Mouse (Mus musculus) midbrain, embryonic 13.5 days (tissue): Measurements from ENCODE around the gene Nck2. TPM values are rescaled to one million over a fixed set of nuclear protein-coding genes. Genes with fewer than 3 reads are reported as not detected.

Experiments
- ATAC-seq: fragments of 200-750 bp; cut with Nextera tagmentation; 2 replicates; pipeline ENCODE4 v1.8.0; 2017; ENCODE audit warnings: mild to moderate bottlenecking, moderate TSS enrichment, moderate library complexity
- H3K27ac ChIP-seq: fragments of 300-500 bp; sonication (generic); 2 replicates; pipeline ENCODE4 v1.5.1; 2015; ENCODE audit warnings: inconsistent platforms, mild to moderate bottlenecking, moderate library complexity
- H3K27me3 ChIP-seq: fragments of 300-500 bp; sonication (generic); 2 replicates; pipeline ENCODE4 v1.6.1; 2015; ENCODE audit warnings: mild to moderate bottlenecking, inconsistent platforms
- H3K36me3 ChIP-seq: fragments of 300-500 bp; sonication (generic); 2 replicates; pipeline ENCODE4 v1.6.1; 2015; ENCODE audit warnings: mild to moderate bottlenecking, inconsistent platforms
- H3K4me1 ChIP-seq: fragments of 300-500 bp; sonication (generic); replicated peaks from 2 replicates; pipeline ENCODE4 v1.6.1; 2015; ENCODE audit warnings: inconsistent platforms
- H3K4me2 ChIP-seq: fragments of 300-500 bp; sonication (generic); replicated peaks from 2 replicates; pipeline ENCODE4 v1.6.1; 2015; ENCODE audit warnings: moderate library complexity, mild to moderate bottlenecking, inconsistent platforms
- H3K4me3 ChIP-seq: fragments of 300-500 bp; sonication (generic); replicated peaks from 2 replicates; pipeline ENCODE4 v1.5.1; 2015; ENCODE audit warnings: mild to moderate bottlenecking, inconsistent platforms
- H3K9ac ChIP-seq: fragments of 300-500 bp; sonication (generic); replicated peaks from 2 replicates; pipeline ENCODE4 v1.6.1; 2015; ENCODE audit warnings: mild to moderate bottlenecking, inconsistent platforms
- H3K9me3 ChIP-seq: fragments of 300-500 bp; sonication (generic); 2 replicates; pipeline ENCODE4 v1.6.1; 2016; ENCODE audit warnings: mild to moderate bottlenecking, inconsistent platforms
- WGBS: fragments of 180-500 bp; shearing (Covaris S2); methylation state at CpG from one replicate; pipeline ENCODE4 v1.1.7; 2015; 5-methylcytosine and 5-hydroxymethylcytosine counted together
- polyA plus RNA-seq: library from polyadenylated mRNA; unstranded; fragments of >200 nt; fragmentation: Nextera tagmentation; extraction: Ambion mirVana; gene quantifications from 2 replicates; pipeline ENCODE4 v1.2.1, GENCODE M21; 2015

Nck2 gene
- polyA plus RNA-seq, 1 experiment from 2014 or later, result 35.4 TPM

DNA sequence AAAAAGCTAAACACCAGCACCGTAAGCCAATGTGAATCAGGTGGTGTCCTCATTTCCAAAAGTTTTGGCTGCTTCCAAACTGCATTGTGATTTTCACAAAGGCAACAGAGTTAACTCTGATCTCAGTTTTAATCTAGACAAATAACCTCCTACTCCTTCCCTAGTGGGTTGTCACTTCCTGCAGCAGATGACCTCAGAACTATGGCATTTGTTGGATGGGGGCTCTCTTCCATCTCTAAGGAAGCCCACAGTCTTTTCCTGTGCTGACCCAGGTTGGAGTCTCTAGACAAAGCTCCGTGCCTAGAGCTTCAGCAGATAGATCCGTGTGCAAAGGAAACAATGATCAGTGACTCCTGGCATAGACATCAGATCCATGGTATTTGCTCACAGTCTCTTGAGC is 31.1 kb upstream of the Nck2 start:
- H3K9me3 ChIP-seq, result no peaks in the 10 kb centered on the region
- no peak for ATAC-seq
- H3K36me3 ChIP-seq, result no peaks in the 10 kb centered on the region
- WGBS, result 84% methylated on average over 3 of the region's 3 CpGs
- no peak overlapping the region for H3K9ac ChIP-seq
- no peaks in the 10 kb centered on the region for H3K4me1 ChIP-seq
- H3K27me3 ChIP-seq, result no peaks in the 10 kb centered on the region
- no peak overlapping the region for H3K4me3 ChIP-seq
- H3K27ac ChIP-seq, result no peak overlapping the region
- no peak overlapping the region for H3K4me2 ChIP-seq

DNA sequence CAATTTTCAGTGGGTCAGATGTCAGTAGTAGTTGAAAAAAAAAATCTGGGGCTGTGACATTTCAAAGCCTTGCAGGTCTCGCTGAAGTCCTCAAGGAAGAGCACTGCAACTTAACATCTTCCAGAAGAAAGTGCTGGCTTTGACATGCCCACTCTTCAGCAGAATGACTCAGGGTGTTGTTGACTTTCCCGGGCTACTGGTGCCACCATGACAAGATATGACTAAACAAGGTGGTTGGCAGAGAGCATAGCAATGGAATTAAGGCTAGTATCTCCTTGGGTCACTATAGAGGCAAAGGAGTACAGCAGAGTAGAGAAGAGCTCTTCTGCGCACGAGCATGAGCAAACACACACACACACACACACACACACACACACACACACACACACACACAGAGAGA is 30.6 kb upstream of the Nck2 start:
- H3K4me2 ChIP-seq, result no peak overlapping the region
- H3K9ac ChIP-seq, result no peak overlapping the region
- WGBS, result 90% methylated on average over 4 of the region's 4 CpGs
- H3K27me3 ChIP-seq, result no peaks in the 10 kb centered on the region
- H3K4me1 ChIP-seq, result no peaks in the 10 kb centered on the region
- H3K36me3 ChIP-seq, result no peaks in the 10 kb centered on the region
- H3K4me3 ChIP-seq, result no peak overlapping the region
- no peaks in the 10 kb centered on the region for H3K9me3 ChIP-seq
- no peak overlapping the region for H3K27ac ChIP-seq
- ATAC-seq, result no peak

DNA sequence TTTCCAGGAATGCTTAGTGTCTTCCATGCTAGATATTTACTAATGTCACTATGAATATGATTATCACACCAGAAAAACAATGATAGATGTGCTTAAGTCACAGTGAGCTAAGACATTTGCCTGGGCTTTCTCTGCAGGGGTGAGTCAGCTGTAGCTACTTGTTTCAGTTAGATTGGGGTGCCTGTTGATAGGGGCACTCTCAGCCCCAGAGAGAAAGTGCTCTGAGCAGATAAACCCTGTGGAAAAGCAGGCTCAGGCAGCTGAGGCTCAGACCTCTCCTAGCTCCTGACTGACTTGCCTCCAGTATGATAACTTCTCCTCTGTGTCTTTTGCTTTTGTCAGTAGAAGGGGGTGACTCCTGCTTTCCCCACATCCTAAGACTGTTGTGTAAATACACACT is 30.2 kb upstream of the Nck2 start:
- H3K27me3 ChIP-seq, result no peaks in the 10 kb centered on the region
- H3K36me3 ChIP-seq, result no peaks in the 10 kb centered on the region
- no peak overlapping the region for H3K4me3 ChIP-seq
- no peaks in the 10 kb centered on the region for H3K9me3 ChIP-seq
- H3K27ac ChIP-seq, result no peak overlapping the region
- no peaks in the 10 kb centered on the region for H3K4me1 ChIP-seq
- no peak overlapping the region for H3K4me2 ChIP-seq
- ATAC-seq, result no peak
- H3K9ac ChIP-seq, result no peak overlapping the region

DNA sequence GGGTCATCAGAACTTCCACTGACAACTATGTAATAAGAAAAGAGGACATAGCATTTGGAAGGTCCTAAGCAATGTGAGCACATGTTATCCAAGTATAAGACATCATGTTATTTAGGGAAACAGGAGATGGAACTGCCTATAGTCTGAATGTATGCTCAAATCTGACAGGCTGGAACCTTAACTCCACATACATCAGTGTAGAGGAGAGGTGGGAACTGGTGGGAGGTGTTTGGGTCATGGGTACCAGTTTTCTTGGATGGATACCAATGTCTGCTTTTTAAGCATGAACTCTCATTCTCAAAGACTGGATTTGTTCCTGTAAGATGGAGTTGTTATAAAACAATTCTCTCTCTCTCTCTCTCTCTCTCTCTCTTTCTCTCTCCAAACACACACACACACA is 29.4 kb upstream of the Nck2 start:
- no peak overlapping the region for H3K4me2 ChIP-seq
- no peaks in the 10 kb centered on the region for H3K9me3 ChIP-seq
- no peak for ATAC-seq
- H3K4me3 ChIP-seq, result no peak overlapping the region
- no peak overlapping the region for H3K27ac ChIP-seq
- H3K27me3 ChIP-seq, result no peaks in the 10 kb centered on the region
- H3K36me3 ChIP-seq, result no peaks in the 10 kb centered on the region
- H3K4me1 ChIP-seq, result no peaks in the 10 kb centered on the region
- no peak overlapping the region for H3K9ac ChIP-seq

DNA sequence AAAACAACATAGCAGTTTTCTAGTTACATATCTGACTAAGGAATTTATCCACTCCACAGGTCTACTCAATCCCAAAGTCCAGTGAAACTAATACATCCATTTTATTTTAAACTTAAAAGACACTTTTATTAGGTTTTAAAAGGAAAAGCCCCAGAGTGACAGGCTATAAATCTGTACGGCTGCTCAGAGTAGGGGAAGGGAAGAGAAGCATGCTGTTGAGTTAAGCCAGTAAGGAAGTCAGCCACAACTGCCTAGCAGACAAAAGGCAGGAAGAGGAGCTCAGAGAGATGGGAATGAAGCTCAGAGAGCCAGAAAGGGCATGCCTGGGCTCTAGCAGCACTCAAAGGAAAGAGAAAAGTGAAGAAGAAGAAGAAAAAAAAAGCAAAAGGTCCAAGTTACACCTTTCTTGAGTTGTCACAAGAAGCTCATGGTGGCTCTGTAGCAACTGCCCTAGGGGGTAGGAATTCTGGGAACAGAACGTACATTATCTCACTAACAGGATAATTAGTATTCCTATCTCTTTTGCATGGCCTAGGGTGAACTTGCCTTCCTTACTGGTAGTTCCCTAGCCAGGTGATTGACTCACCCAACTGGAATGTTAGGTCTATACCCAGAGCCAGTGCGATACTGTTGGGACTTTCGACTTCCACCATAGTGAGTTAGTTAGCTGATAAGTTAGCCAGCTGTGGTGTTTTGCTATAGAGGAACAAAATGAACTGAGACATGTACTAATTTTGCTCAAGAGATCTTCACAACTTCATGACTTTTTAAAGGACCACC is 21.2 kb upstream of the Nck2 start:
- H3K9me3 ChIP-seq, result no peaks in the 10 kb centered on the region
- whole genome bisulfite sequencing, result 85% methylated on average over 4 of the region's 4 CpGs
- no peak overlapping the region for H3K27ac ChIP-seq
- H3K9ac ChIP-seq, result no peak overlapping the region
- H3K4me3 ChIP-seq, result no peak overlapping the region
- no peak for ATAC-seq
- no peaks in the 10 kb centered on the region for H3K4me1 ChIP-seq
- no peak overlapping the region for H3K4me2 ChIP-seq
- no peaks in the 10 kb centered on the region for H3K27me3 ChIP-seq
- no peaks in the 10 kb centered on the region for H3K36me3 ChIP-seq

DNA sequence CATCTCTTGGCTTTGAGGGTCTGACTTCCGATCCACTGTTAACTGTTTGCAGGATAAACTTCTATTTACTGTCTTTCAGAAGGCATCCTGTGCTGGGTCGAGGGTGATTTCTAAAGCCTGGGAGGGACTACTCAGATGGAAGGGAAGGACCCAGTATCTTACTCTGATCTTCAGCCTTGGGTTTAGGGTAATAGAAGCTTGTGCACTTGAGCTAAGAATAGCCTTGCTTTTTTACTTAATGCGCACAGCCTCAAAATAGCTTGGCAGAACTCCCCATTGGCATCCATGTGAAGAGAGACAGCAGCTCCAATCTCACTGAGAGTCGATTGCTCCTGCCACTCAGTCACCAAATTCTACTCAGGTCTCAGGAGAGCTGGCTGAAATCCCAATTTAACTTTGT is 17.9 kb upstream of the Nck2 start:
- WGBS, result 66% methylated on average over 4 of the region's 4 CpGs
- Histone ChIP-seq H3K9ac (no peak overlapping the region), H3K4me2 (no peak overlapping the region), H3K4me3 (no peak overlapping the region), H3K4me1 (no peaks in the 10 kb centered on the region), H3K27me3 (no peaks in the 10 kb centered on the region), H3K27ac (no peak overlapping the region), H3K9me3 (no peaks in the 10 kb centered on the region), H3K36me3 (no peaks in the 10 kb centered on the region)
- no peak for ATAC-seq

DNA sequence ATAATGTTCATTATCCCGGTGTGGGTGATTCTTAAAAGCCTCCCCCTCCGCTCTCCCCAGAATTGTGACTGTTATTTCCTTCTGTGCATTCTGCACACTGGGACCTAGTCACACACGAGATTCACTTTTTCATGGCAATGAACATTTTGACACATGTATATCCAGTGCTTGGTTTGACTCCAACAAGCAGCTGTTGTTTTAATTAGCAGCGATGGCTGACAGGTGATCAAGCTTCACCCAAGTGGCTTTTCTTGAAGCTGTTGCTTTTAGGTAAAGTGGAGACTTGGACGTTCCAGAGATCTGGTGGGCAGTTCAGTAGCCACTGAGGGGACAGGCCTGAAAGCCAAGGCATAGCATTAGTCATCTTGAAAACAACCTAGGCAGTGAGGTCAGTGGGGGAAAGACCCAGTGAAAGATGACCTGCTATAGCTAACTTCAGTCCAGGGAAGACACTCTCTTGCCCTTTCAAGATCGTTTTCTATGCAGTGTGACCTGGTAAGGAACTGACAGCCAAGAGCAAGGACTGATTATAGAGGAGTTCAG is 17.3 kb upstream of the Nck2 start:
- H3K9me3 ChIP-seq, result no peaks in the 10 kb centered on the region
- no peak overlapping the region for H3K4me2 ChIP-seq
- ATAC-seq, result no peak
- H3K27me3 ChIP-seq, result no peaks in the 10 kb centered on the region
- 79% methylated on average over 6 of the region's 6 CpGs for WGBS
- H3K27ac ChIP-seq, result no peak overlapping the region
- no peaks in the 10 kb centered on the region for H3K4me1 ChIP-seq
- H3K9ac ChIP-seq, result no peak overlapping the region
- H3K4me3 ChIP-seq, result no peak overlapping the region
- H3K36me3 ChIP-seq, result no peaks in the 10 kb centered on the region

DNA sequence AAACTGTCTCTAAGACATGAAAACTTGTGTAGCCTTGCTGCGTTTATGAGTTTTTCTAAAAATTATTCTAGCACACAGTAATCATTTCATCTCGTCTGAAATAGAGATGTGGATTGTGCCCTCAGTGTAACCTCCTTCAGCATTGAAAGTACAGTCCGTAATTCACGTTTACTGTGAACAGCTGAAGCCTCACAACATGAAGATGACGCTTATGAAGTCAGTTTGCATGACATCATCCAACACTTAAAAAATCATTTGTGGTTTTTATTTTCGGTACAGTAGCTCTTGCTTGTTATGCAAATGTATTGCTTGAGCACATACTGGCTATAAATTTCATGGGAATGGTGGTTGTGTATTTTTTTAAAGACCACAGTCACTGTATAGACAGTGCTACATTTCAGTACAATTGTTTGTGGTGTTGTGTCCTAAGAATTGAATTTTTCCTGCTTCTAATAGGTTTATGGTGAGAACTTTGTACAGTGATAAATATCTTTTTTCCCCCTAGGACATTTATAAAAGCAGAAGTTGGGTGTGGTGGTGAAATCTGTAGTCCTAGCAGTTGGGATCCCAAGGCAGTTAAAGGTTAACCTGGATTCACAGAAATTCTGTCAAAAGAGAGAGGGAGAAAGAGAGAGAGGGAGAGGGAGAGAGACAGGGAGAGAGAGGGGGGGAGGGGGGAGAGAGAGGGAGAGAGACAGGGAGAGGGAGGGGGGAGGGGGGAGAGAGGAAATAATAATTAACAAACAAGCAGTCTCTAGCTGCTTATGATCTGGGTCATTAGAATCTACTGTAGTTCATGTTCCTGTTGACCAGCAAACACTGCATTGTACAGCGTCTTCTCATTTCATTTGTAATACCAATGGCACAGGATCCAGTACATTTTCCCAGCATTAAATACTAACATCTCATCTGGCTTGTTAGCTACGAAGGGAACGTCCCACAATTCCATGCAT is 14.2 kb upstream of the Nck2 start:
- H3K4me1 ChIP-seq, result no peaks in the 10 kb centered on the region
- H3K27ac ChIP-seq, result no peak overlapping the region
- H3K4me2 ChIP-seq, result no peak overlapping the region
- no peak overlapping the region for H3K9ac ChIP-seq
- H3K36me3 ChIP-seq, result no peaks in the 10 kb centered on the region
- no peak for ATAC-seq
- no peaks in the 10 kb centered on the region for H3K27me3 ChIP-seq
- no peak overlapping the region for H3K4me3 ChIP-seq
- no peaks in the 10 kb centered on the region for H3K9me3 ChIP-seq
- WGBS, result 91% methylated on average over 9 of the region's 9 CpGs

DNA sequence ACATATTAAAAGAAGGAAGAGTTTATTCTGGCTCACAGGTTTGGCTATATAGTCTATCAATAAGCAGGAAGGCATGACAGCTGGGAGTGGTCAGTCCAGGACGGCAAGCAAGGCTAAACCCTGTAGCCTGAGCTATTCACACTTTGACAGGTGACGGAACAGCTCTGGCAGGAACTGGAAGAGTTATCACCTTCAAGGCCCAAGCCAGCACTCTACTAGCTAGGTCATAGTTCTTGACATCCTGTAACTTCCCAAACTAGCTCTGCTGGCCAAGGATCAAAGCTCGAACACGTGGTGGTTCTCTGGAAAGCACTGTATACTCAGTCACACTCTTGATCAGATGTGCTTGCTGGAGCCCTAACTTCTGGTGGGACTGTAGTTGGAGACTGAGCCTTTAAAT is 10.5 kb upstream of the Nck2 start:
- H3K4me1 ChIP-seq, result no peaks in the 10 kb centered on the region
- no peaks in the 10 kb centered on the region for H3K36me3 ChIP-seq
- no peaks in the 10 kb centered on the region for H3K9me3 ChIP-seq
- 91% methylated on average over 4 of the region's 4 CpGs for WGBS
- no peaks in the 10 kb centered on the region for H3K27me3 ChIP-seq
- H3K9ac ChIP-seq, result no peak overlapping the region
- no peak for ATAC-seq
- no peak overlapping the region for H3K4me2 ChIP-seq
- H3K27ac ChIP-seq, result no peak overlapping the region
- H3K4me3 ChIP-seq, result no peak overlapping the region

DNA sequence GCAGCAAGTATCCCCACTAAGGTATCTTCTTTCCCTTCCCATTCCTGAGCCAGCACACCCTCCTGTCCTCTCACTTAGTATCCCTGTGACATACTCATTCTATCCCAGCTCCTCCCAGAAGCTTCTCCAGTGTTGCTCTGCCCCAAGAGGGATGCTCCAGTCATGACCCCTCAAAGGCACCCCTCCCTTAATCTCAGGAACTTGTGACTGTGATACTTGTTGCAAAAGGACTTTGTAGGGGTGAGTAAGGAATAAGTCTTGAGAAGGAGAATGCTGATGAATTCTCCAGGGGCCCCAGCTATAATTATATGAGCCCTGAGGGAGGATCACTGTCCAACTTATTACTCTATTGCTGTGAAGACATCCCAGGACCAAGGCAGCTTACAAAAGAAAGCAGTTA is 7.8 kb upstream of the Nck2 start:
- no peak overlapping the region for H3K4me3 ChIP-seq
- ATAC-seq, result no peak
- H3K4me1 ChIP-seq, result no peaks in the 10 kb centered on the region
- H3K27ac ChIP-seq, result no peak overlapping the region
- no peak overlapping the region for H3K9ac ChIP-seq
- no peak overlapping the region for H3K4me2 ChIP-seq
- H3K27me3 ChIP-seq, result no peaks in the 10 kb centered on the region
- no peaks in the 10 kb centered on the region for H3K9me3 ChIP-seq
- H3K36me3 ChIP-seq, result no peaks in the 10 kb centered on the region

DNA sequence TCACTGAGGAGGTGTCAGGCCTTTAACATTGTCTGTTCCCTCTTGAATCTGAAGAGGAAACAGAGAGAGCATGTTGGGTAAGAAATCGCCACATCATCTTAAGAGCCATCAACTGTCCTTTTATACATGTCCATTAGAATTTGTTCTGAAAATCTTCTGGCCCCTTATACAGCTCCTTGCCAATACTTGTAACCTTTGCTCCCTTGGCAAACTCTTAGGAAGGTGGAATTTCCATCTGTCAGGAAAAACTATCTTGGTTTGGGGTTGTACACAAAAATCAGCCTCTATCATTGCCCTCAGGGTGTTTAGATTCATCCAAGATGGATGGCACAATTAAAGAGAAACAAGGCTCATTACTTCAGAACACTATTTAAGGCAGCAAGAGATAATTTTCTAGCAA is 5.1 kb upstream of the Nck2 start:
- no peak overlapping the region for H3K27ac ChIP-seq
- H3K9ac ChIP-seq, result no peak overlapping the region
- no peak overlapping the region for H3K4me2 ChIP-seq
- H3K4me1 ChIP-seq, result no peaks in the 10 kb centered on the region
- no peaks in the 10 kb centered on the region for H3K27me3 ChIP-seq
- no peaks in the 10 kb centered on the region for H3K9me3 ChIP-seq
- H3K36me3 ChIP-seq, result no peaks in the 10 kb centered on the region
- H3K4me3 ChIP-seq, result no peak overlapping the region
- ATAC-seq, result no peak
- 92% methylated on average over 1 of the region's 1 CpGs for WGBS

DNA sequence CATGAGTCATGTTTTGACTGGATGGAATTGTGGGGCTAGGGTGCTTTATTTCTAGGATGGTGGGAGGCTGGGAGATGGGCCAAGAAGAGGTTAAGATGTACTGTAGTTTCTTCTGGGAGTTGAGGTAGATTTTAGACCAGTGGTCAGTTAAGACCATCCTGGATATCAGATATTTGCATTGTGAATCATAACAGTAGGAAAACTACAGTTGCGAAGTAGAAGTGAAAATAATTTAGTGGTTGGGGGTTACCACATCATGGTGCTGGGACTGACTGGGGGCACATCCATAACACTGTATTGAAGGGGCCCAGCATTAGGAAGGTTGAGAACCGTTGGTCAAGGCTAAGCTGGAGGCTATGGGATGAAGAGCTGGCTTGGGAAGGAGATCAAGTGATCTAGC is 1.8 kb upstream of the Nck2 start:
- H3K27ac ChIP-seq, result no peak overlapping the region
- no peak overlapping the region for H3K4me2 ChIP-seq
- H3K4me1 ChIP-seq, result peaks cover 17% of the 10 kb centered on the region
- H3K9me3 ChIP-seq, result no peaks in the 10 kb centered on the region
- no peaks in the 10 kb centered on the region for H3K27me3 ChIP-seq
- WGBS, result 88% methylated on average over 2 of the region's 2 CpGs
- no peak overlapping the region for H3K4me3 ChIP-seq
- no peak overlapping the region for H3K9ac ChIP-seq
- H3K36me3 ChIP-seq, result no peaks in the 10 kb centered on the region
- ATAC-seq, result no peak
